ENCODE assay signal across 19 mouse cellular contexts in genomic region chr15:8596375-8596900, GRCm38 (mm10).
"Had no signal": no experiment of that assay in that cellular context is flagged by ENCODE, and none has a peak within 500 bp of the region (broad histone marks: within the 10 kb centered on the region; RNA-seq: fewer than 3 reads in every experiment).

No protein-coding gene starts in this region.

- ATAC-seq: liver, postnatal 0 days; lung, postnatal 0 days; midbrain, embryonic 15.5 days had no signal

- H3K4me1 ChIP-seq: midbrain, embryonic 12.5 days; midbrain, embryonic 15.5 days; stomach, embryonic 15.5 days had no signal

- H3K4me3 ChIP-seq: limb, embryonic 15.5 days; midbrain, embryonic 12.5 days; midbrain, embryonic 15.5 days; neural tube, embryonic 13.5 days; stomach, embryonic 15.5 days had no signal

- H3K4me2 ChIP-seq: limb, embryonic 15.5 days; liver, embryonic 11.5 days; lung, embryonic 14.5 days; midbrain, embryonic 12.5 days; midbrain, embryonic 15.5 days; neural tube, embryonic 13.5 days; stomach, embryonic 15.5 days had no signal

- H3K27ac ChIP-seq: limb, embryonic 15.5 days; liver, embryonic 14.5 days; macrophage; midbrain, embryonic 12.5 days; midbrain, embryonic 15.5 days; neural tube, embryonic 13.5 days; stomach, embryonic 15.5 days had no signal

- DNase-seq: kidney, adult 9 months; kidney, postnatal 14 days; kidney, postnatal 4 days; left cerebral cortex, postnatal 4 days; liver, postnatal 0 days; lung, embryonic 14.5 days; right cerebral cortex, postnatal 25 days; spleen, adult 18-20 months; thymus, adult 18-20 months; thymus, postnatal 36 days had no signal

- H3K9me3 ChIP-seq: limb, embryonic 15.5 days; midbrain, embryonic 12.5 days; midbrain, embryonic 15.5 days; neural tube, embryonic 13.5 days; stomach, embryonic 15.5 days had no signal

- H3K27me3 ChIP-seq: limb, embryonic 15.5 days; midbrain, embryonic 12.5 days; midbrain, embryonic 15.5 days; neural tube, embryonic 13.5 days; stomach, embryonic 15.5 days had no signal

- H3K9ac ChIP-seq: limb, embryonic 15.5 days; liver, embryonic 14.5 days; liver, postnatal 0 days; lung, embryonic 14.5 days; midbrain, embryonic 12.5 days; midbrain, embryonic 15.5 days; neural tube, embryonic 13.5 days; stomach, embryonic 15.5 days had no signal

- H3K36me3 ChIP-seq: limb, embryonic 15.5 days; midbrain, embryonic 12.5 days; midbrain, embryonic 15.5 days; neural tube, embryonic 13.5 days; stomach, embryonic 15.5 days had no signal
